17 mouse cellular contexts compared by ENCODE assay signal in the genomic region with DNA sequence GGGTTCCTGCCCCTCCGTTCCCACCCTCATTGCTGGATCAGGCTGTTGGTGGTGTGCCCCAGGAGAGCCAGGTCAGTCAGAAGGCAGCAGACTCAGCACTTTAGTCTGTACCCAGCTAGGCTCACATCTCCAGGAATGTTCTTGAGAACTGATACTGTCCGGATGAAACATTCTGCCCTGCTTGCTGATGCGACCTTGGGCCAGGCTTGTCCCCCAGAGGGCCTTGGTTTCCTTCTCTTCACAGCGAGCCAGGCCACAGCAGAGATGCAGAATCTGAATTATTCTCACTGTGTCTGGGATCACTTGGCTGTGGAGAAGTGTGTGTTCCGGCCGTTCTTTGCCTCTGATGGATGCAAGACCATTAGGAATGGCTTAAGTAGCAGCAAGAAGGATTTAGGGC. TPM values are rescaled to one million over a fixed set of nuclear protein-coding genes. Genes with fewer than 3 reads are reported as not detected.
DNase-seq lines count a peak whose midpoint lies in the region; ATAC-seq and TF ChIP-seq lines count a peak whose summit lies in the region.
"Had no signal": no experiment of that assay in that cellular context is flagged by ENCODE, and none has a peak within 500 bp of the region (broad histone marks: within the 10 kb centered on the region; RNA-seq: fewer than 3 reads in every experiment).

No protein-coding gene starts in this region.

- no peaks in the 10 kb centered on the region for H3K9me3 ChIP-seq in heart, postnatal 0 days (replicated peaks; ENCODE audit: control insufficient read depth, low read length)
- H3K9me3 ChIP-seq: hindbrain, embryonic 12.5 days; limb, embryonic 15.5 days had no signal

- H3K36me3 ChIP-seq in heart, postnatal 0 days (replicated peaks; ENCODE audit: control insufficient read depth, insufficient read depth, low read length), result 0 out of 2 replicates have a peak, but pooled peaks cover under 1% of the 10 kb centered on the region
- H3K36me3 ChIP-seq in testis, adult 2 months (ENCODE audit: control insufficient read depth, insufficient read depth, low read length), result no peaks in the 10 kb centered on the region
- H3K36me3 ChIP-seq: limb, embryonic 15.5 days had no signal

- TF ChIP-seq EP300 in heart, postnatal 0 days (IDR thresholded peaks at IDR 0.05; ENCODE audit: low read depth), result no peak

- intact Hi-C loops in heart, postnatal 10 days (cut with DNase I), result no loop called here

- DNase-seq in adrenal gland, postnatal 14 days, result peak; percentile 45
- no peak for DNase-seq in adrenal gland, postnatal 10 days
- no peak for DNase-seq in heart, postnatal 0 days (ENCODE audit: low spot score)
- DNase-seq in heart, postnatal 10 days, result no peak
- DNase-seq in testis, postnatal 14 days (ENCODE audit: low spot score), result no peak
- DNase-seq in adipocyte (ENCODE audit: low spot score), result no peak
- DNase-seq in urinary bladder, postnatal 14 days (ENCODE audit: low spot score), result no peak
- DNase-seq: cerebellum, postnatal 14 days; gastrocnemius, postnatal 36 days; kidney, postnatal 14 days; layer of hippocampus, adult 9-11 months; lung, postnatal 10 days; thymus, postnatal 4 days had no signal

- H3K4me3 ChIP-seq in heart, postnatal 0 days (ENCODE audit: low read depth, low read length), result no peak overlapping the region
- H3K4me3 ChIP-seq in testis, adult 2 months (ENCODE audit: control insufficient read depth, low read depth, low read length), result no peak overlapping the region
- H3K4me3 ChIP-seq: hindbrain, embryonic 12.5 days; limb, embryonic 15.5 days had no signal

- H3K27me3 ChIP-seq in heart, postnatal 0 days (ENCODE audit: control insufficient read depth, insufficient read depth, low read length), result 0 out of 2 replicates have a peak, but pooled peaks cover 7% of the 10 kb centered on the region
- no peaks in the 10 kb centered on the region for H3K27me3 ChIP-seq in testis, adult 2 months (ENCODE audit: control insufficient read depth, insufficient read depth, low read length)
- H3K27me3 ChIP-seq: hindbrain, embryonic 12.5 days had no signal

- no peak for TF ChIP-seq CTCF in heart, postnatal 0 days (IDR thresholded peaks at IDR 0.05; ENCODE audit: low read depth)
- no peak for TF ChIP-seq CTCF in testis, adult 2 months (IDR thresholded peaks at IDR 0.05; ENCODE audit: control insufficient read depth, insufficient read depth, insufficient replicate concordance, low read depth, low read length)

- H3K4me2 ChIP-seq in heart, postnatal 0 days (ENCODE audit: low read depth, low read length), result no peak overlapping the region
- H3K4me2 ChIP-seq: hindbrain, embryonic 12.5 days; limb, embryonic 15.5 days had no signal

- WGBS in heart, postnatal 0 days, result 56% methylated on average over 6 of the region's 6 CpGs

- no peak overlapping the region for H3K9ac ChIP-seq in heart, postnatal 0 days (replicated peaks; ENCODE audit: low read depth, low read length)
- H3K9ac ChIP-seq: hindbrain, embryonic 12.5 days; limb, embryonic 15.5 days had no signal

- ATAC-seq in heart, postnatal 0 days (ENCODE audit: insufficient read depth, low read depth), result no peak
- ATAC-seq: intestine, postnatal 0 days had no signal

- H3K4me1 ChIP-seq in heart, postnatal 0 days (ENCODE audit: control insufficient read depth, insufficient read depth), result peaks cover 9% of the 10 kb centered on the region; the same call in 1 of the 2 replicates
- peaks cover 8% of the 10 kb centered on the region for H3K4me1 ChIP-seq in testis, adult 2 months (ENCODE audit: control insufficient read depth, insufficient read depth, low read length)

- H3K27ac ChIP-seq in heart, postnatal 0 days (ENCODE audit: low read depth), result peak overlapping the region; percentile 39; the same call in 1 of the 2 replicates
- H3K27ac ChIP-seq in testis, adult 2 months (ENCODE audit: control insufficient read depth, insufficient read depth, low read depth, low read length), result peak overlapping the region; percentile 61
- H3K27ac ChIP-seq: hindbrain, embryonic 12.5 days; limb, embryonic 15.5 days had no signal

- TF ChIP-seq POLR2A in testis, adult 2 months (IDR thresholded peaks at IDR 0.05; ENCODE audit: control insufficient read depth, low read depth, low read length), result no peak

RNA-seq across cellular contexts. Expression of gene Sema7a, which starts 12.1 kb away (rescaled TPM):
- 18.4 and 23.5 TPM in 2 replicates for total RNA-seq in adrenal gland, postnatal 14 days (2021)
- total RNA-seq in adrenal gland, postnatal 10 days (2021), result 10 to 100 TPM; 18.0 to 19.8 TPM
- 12.4 and 16.8 TPM in 2 replicates for total RNA-seq in heart, postnatal 0 days (2014; rRNA removed; ENCODE audit: low replicate concordance)
- polyA plus RNA-seq in heart, postnatal 0 days (2015; fragmentation: Nextera tagmentation; extraction: Ambion mirVana), result 0.63 and 1.2 TPM in 2 replicates
- total RNA-seq in heart, postnatal 10 days (2021), result 10 to 100 TPM; 45.2 to 48.3 TPM
- 23.7 and 27.9 TPM in 2 replicates for polyA plus RNA-seq in testis, adult 2 months (2012; rRNA removed)

RNA-seq across cellular contexts. Expression of gene Ubl7, which starts 41.2 kb away (rescaled TPM):
- total RNA-seq in adrenal gland, postnatal 14 days (2021), result 71.6 and 82.1 TPM in 2 replicates
- total RNA-seq in adrenal gland, postnatal 10 days (2021), result 10 to 100 TPM; 71.2 to 74.8 TPM
- total RNA-seq in heart, postnatal 0 days (2014; rRNA removed; ENCODE audit: low replicate concordance), result 94.9 and 132 TPM in 2 replicates
- polyA plus RNA-seq in heart, postnatal 0 days (2015; fragmentation: Nextera tagmentation; extraction: Ambion mirVana), result 139 TPM in 2 replicates
- 10 to 100 TPM; 69.4 to 81.8 TPM for total RNA-seq in heart, postnatal 10 days (2021)
- polyA plus RNA-seq in testis, adult 2 months (2012; rRNA removed), result 714 and 753 TPM in 2 replicates

RNA-seq across cellular contexts. Expression of gene Cyp11a1, which starts 54.2 kb away (rescaled TPM):
- 2,863 and 3,093 TPM in 2 replicates for total RNA-seq in adrenal gland, postnatal 14 days (2021)
- 1,000 to 10,000 TPM; 1,564 to 1,873 TPM for total RNA-seq in adrenal gland, postnatal 10 days (2021)
- total RNA-seq in heart, postnatal 0 days (2014; rRNA removed; ENCODE audit: low replicate concordance), result 1.1 and 2.3 TPM in 2 replicates
- 0.90 and 1.3 TPM in 2 replicates for polyA plus RNA-seq in heart, postnatal 0 days (2015; fragmentation: Nextera tagmentation; extraction: Ambion mirVana)
- under 1 TPM; 0.35 to 0.50 TPM for total RNA-seq in heart, postnatal 10 days (2021)
- polyA plus RNA-seq in testis, adult 2 months (2012; rRNA removed), result 90.1 and 93.4 TPM in 2 replicates
- total RNA-seq: gastrocnemius, postnatal 36 days had no signal

Comparison
In these comparisons a context has a peak if more than half of its experiments do, and no peak if none do; other contexts are left out.
1. RNA of gene Cyp11a1, which starts 54.2 kb away (total RNA-seq): 2,863 to 3,093 TPM in adrenal gland, postnatal 14 days and 1,564 to 1,873 TPM in adrenal gland, postnatal 10 days; 1.1 to 2.3 TPM in heart, postnatal 0 days and 0.35 to 0.50 TPM in heart, postnatal 10 days; every median in the first group is over 100 times any median in the second.